Mouse (Mus musculus): Measurements from ENCODE around the gene Rhob. TPM values are rescaled to one million over a fixed set of nuclear protein-coding genes. Genes with fewer than 3 reads are reported as not detected.

Rhob gene
- polyA plus RNA-seq (2021) = 217 TPM

DNA sequence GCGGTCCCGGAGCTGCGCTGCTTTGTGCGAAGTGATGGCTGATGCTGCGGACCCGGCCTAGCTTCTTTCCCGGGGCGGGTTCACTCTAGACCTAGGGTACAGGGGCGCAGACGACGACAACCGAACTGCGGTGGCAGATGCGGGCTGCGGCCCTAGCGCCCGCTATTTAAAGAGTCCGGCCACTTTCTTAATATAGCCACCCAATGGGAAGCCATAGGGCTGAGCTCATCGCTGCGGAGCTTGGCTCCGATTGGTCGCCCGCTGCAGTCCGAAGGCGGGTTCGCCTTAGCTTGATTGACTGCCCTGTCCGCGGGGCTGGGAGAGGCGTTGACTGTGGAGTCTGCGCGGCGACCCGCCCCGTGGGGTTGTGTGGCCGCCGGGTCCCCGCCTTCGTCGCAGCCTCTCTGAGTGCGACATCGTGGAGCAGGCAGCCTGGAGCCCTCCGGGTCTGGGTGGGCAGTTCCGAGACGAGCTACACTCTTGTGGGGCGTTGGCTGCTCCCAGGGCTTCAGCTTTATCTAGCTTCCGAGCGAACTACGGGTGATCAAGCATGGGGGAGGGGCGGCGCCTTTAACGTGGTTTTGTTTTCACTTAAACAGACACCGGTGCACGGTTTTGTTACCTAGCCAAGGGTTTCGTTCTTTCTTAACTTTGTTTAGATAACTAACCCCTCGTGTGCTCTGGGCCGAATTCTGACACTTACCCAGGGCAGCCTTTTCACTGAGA lies at the start of gene Rhob:
Rhob (minus strand) TSS at position 139 of the 726 bp plus-strand sequence.
- CTCF ChIA-PET = interaction anchor here (0.6 to 4.5 kb wide), 11 partner anchors 29 to 191 kb away, joined by 3 to 30 read pairs (median 4); no protein-coding TSS in a partner anchor
- TF ChIP-seq CTCF (IDR thresholded peaks at IDR 0.05) = no peak
- DNase-seq (ENCODE audit: low read depth, low spot score) = peak; percentile 85
- POLR2A ChIA-PET = interaction anchor here (0.9 to 4.9 kb wide), 16 partner anchors 10 to 187 kb away, joined by 3 to 23 read pairs (median 4); partner anchors contain the start of gene Hs1bp3
- no peaks in the 10 kb centered on the region for H3K27me3 ChIP-seq
- ATAC-seq = peak; percentile 94
- in situ Hi-C loops (cut with MboI; ENCODE audit: low pct_unique_long_range_greater_than_20kb) = loop anchor here (5.0 kb wide), 1 partner anchor 178 kb away; no protein-coding TSS in a partner anchor

DNA sequence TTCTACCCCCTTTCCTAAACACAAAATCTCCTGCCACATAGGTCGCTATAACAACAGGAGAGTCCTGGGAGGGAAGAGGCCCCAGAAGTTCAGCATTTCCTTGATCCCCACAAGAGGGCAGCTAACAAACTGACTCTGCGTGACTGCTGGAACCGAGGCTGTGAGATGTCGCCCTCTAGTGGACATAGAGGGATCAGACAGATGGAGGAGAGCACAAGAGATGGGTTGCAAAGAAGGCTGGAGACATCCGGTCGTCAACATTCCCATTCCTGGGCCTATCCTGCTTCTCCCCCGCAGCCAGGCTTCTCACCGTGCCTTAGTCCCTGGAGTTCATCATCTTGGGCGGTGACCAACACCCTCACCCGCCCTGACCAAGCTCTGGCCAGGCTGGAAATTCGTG lies 47.5 kb upstream of the Rhob start:
- POLR2A ChIA-PET = no interaction called here
- in situ Hi-C loops (cut with MboI; ENCODE audit: low pct_unique_long_range_greater_than_20kb) = loop anchor here (5.0 to 25.0 kb wide), 2 partner anchors 225 to 485 kb away; no protein-coding TSS in a partner anchor
- DNase-seq (ENCODE audit: low read depth, low spot score) = no peak
- TF ChIP-seq CTCF (IDR thresholded peaks at IDR 0.05) = peak; percentile 94
- CTCF ChIA-PET = interaction anchor here (0.7 to 4.9 kb wide), 8 partner anchors 11 to 231 kb away, joined by 3 to 30 read pairs (median 4); partner anchors contain the start of gene Rhob
- ATAC-seq = peak; percentile 58
- H3K27me3 ChIP-seq = no peaks in the 10 kb centered on the region

DNA sequence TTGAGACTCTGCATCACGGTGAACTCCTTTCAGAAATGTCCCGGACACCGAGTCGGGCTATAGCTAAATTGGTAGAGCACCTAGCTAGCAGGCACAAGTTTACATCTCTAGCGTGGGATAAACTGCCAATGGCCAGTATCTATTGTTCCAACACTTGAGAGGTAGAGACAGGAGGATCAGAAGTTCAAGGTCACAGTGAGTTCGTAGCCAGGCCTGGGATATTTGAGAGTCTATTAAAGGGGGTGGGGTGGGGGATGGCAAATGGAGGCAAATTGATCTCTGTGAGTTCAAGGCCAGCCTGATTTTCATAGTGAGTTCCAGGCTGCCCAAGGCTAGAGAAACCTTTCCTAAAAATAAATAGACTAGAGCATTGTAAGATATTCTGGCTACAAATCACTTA lies 47.0 kb upstream of the Rhob start:
- POLR2A ChIA-PET = no interaction called here
- no peaks in the 10 kb centered on the region for H3K27me3 ChIP-seq
- DNase-seq (ENCODE audit: low read depth, low spot score) (no peak), ATAC-seq (no peak)
- CTCF ChIA-PET = interaction anchor here (0.7 to 4.9 kb wide), 6 partner anchors 12 to 230 kb away, joined by 3 to 30 read pairs (median 4); partner anchors contain the start of gene Rhob
- in situ Hi-C loops (cut with MboI; ENCODE audit: low pct_unique_long_range_greater_than_20kb) = loop anchor here (5.0 to 25.0 kb wide), 2 partner anchors 224 to 484 kb away; no protein-coding TSS in a partner anchor
- TF ChIP-seq CTCF (IDR thresholded peaks at IDR 0.05) = no peak

DNA sequence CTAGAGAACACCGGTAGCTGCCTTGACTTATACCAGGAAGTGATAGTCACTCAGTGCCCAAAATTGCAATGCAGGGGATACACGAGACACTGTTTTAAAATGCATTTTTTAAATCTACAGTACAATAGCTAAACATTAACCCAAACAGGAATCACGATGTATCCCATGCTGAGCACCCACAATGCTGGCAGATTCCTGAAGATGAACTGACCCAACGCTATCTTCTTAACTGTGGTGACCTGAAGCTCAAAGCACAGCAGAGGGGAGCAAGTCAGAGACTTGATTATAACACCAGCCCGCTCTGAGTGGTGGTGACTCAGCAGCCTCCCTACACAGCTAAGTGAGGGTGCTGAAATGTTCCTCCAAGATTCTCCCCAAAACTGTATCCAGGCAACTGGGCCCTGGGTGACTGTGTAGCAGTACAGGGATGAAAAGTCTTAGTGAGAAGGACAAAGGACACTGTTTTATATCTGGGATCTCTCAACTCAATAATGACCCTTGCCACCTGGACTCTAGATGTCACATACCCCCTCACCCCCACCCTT lies 45.3 kb upstream of the Rhob start:
- no peak for TF ChIP-seq CTCF (IDR thresholded peaks at IDR 0.05)
- ATAC-seq (peak; percentile 61), DNase-seq (ENCODE audit: low read depth, low spot score) (no peak)
- POLR2A ChIA-PET = interaction anchor here (1.2 kb wide), 1 partner anchor 46 kb away, joined by 5 read pairs; the partner anchor contains the start of gene Rhob
- in situ Hi-C loops (cut with MboI; ENCODE audit: low pct_unique_long_range_greater_than_20kb) = loop anchor here (5.0 to 25.0 kb wide), 2 partner anchors 223 to 483 kb away; no protein-coding TSS in a partner anchor
- CTCF ChIA-PET = interaction anchor here (1.1 to 4.9 kb wide), 4 partner anchors 24 to 211 kb away, joined by 3 to 30 read pairs (median 4); partner anchors contain the start of gene Rhob
- no peaks in the 10 kb centered on the region for H3K27me3 ChIP-seq

DNA sequence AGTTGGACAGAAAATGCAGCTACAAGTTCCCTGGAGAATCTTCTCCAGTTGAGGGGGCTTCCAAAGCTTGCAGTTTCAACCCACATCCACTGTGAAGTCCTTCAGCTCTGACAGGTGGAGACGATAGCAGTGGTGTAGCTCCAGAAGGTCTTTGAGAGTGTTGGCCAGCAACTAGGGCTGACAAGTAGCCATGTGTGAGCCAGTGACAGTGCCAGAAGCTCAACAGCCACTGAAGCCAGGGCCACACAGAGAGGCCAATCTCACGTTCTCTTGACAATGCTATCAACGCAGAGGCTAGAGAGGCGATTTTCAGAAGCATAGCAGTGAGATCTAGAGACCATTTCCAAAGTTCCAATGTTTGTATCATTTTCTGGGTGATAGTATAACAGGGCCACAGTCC lies 42.6 kb upstream of the Rhob start:
- CTCF ChIA-PET = no interaction called here
- POLR2A ChIA-PET = no interaction called here
- in situ Hi-C loops (cut with MboI; ENCODE audit: low pct_unique_long_range_greater_than_20kb) = loop anchor here (25.0 kb wide), 1 partner anchor 480 kb away; no protein-coding TSS in a partner anchor
- H3K27me3 ChIP-seq = no peaks in the 10 kb centered on the region
- DNase-seq (ENCODE audit: low read depth, low spot score) (no peak), ATAC-seq (no peak)
- no peak for TF ChIP-seq CTCF (IDR thresholded peaks at IDR 0.05)

DNA sequence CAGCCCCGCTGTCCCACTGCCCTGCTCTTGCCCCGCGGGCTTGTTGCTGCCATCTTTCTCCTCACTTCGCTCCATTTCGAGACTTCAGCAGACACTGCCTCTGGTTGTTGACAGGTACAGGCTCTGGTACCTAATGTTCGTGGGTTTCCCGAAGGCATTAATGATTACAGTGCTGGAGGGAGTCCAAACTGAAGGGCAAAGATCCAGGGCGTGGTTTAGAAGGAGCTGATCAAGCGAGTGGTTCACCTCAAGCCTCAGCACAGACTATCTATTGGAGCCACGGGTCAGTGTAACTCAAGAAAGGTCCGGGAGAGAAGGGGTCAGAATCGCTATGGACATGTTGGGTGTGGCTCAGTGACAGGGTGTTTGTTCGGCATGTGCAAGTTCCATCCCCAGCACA lies 39.7 kb upstream of the Rhob start:
- no peaks in the 10 kb centered on the region for H3K27me3 ChIP-seq
- TF ChIP-seq CTCF (IDR thresholded peaks at IDR 0.05) = no peak
- ATAC-seq (no peak), DNase-seq (ENCODE audit: low read depth, low spot score) (no peak)
- ChIA-PET POLR2A (no interaction called here), CTCF (no interaction called here)
- in situ Hi-C loops (cut with MboI; ENCODE audit: low pct_unique_long_range_greater_than_20kb) = loop anchor here (25.0 kb wide), 1 partner anchor 477 kb away; no protein-coding TSS in a partner anchor

DNA sequence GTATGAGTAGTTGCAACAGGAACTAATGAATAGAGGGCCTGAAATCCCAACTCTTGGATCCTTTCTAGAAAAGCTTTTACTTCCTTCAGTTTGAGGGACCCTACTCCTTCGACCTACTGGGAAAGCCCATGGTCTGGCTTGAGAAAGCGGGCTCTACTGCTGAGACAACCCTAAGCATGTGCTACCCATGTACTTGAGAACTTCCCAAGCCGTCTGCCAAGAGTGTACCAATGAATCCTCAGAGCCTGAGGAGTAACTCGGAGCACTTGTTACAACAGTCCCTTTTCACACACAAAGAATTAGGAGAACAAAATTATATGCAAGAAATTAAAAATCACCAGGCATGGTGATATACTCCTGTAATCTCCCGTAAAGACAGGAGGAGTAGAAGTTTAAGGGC lies 37.5 kb upstream of the Rhob start:
- in situ Hi-C loops (cut with MboI; ENCODE audit: low pct_unique_long_range_greater_than_20kb) = loop anchor here (25.0 kb wide), 1 partner anchor 475 kb away; no protein-coding TSS in a partner anchor
- no peak for TF ChIP-seq CTCF (IDR thresholded peaks at IDR 0.05)
- no peak for ATAC-seq

DNA sequence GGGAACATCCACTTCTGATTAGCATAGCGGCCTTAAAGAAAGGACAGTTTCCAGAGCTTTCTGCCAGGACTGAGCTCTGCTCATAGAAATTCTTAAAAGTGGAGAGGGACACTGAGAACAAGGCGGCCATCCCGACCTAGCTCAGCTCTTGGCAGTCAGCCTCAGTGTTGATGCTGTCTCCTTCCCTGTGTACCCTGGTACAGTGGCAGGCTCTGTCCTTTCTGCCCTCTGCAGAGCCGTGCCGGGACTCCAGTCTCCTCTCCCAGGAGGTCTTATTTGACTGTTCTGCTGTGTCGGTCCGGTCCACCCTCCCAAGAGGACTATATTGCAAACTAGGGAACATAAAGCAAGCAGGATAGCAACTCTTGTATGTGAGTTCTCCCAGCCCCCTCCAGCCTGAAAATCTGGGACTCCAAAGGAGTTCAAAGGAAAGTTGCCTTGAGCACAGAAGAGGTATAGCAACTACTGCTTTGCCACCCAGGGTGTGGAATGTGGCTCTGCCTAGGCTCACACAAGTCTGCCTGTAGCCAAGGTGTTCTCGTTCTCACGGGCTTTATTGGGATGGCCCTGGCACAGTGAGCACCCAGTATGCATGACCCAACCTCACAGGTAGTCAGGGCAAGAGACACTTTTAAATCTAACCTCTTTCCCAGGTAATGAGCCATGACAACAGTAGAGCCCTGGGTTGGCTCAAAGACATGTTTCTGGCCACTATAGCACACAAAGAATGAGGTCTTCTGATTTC lies 36.6 kb upstream of the Rhob start:
- no peaks in the 10 kb centered on the region for H3K27me3 ChIP-seq
- POLR2A ChIA-PET = no interaction called here
- DNase-seq (ENCODE audit: low read depth, low spot score) (no peak), ATAC-seq (peak; percentile 47)
- TF ChIP-seq CTCF (IDR thresholded peaks at IDR 0.05) = no peak
- in situ Hi-C loops (cut with MboI; ENCODE audit: low pct_unique_long_range_greater_than_20kb) = loop anchor here (25.0 kb wide), 1 partner anchor 474 kb away; no protein-coding TSS in a partner anchor
- CTCF ChIA-PET = interaction anchor here (1.2 to 1.6 kb wide), 2 partner anchors 12 to 16 kb away, joined by 3 to 4 read pairs; no protein-coding TSS in a partner anchor

More for the DNA sequence above, 37.5 kb upstream of the Rhob start:
- POLR2A ChIA-PET = no interaction called here
- CTCF ChIA-PET = no interaction called here
- DNase-seq (ENCODE audit: low read depth, low spot score) = no peak
- no peaks in the 10 kb centered on the region for H3K27me3 ChIP-seq

DNA sequence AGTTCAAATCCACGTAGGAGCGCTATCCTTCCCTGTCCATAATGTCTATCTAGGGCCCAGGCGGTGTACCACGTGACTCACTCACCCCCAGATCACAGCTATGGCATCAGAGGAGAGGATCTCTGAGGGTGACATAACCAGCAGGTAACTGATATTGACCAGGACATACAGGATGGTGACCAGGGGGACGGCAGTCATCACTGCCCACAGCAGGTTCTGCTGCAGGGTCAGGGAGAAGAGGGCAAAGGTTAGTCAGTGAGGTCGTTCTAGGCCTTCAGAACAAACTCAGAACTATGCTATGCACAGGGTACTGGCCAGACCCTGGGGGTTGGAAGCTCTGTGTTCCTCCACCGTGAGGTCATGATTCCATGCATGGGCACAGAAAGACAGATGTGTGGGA lies 35.8 kb upstream of the Rhob start:
- no peaks in the 10 kb centered on the region for H3K27me3 ChIP-seq
- no peak for TF ChIP-seq CTCF (IDR thresholded peaks at IDR 0.05)
- CTCF ChIA-PET = interaction anchor here (1.2 to 1.6 kb wide), 2 partner anchors 13 to 17 kb away, joined by 3 to 4 read pairs; no protein-coding TSS in a partner anchor
- POLR2A ChIA-PET = no interaction called here
- DNase-seq (ENCODE audit: low read depth, low spot score) (no peak), ATAC-seq (no peak)
- in situ Hi-C loops (cut with MboI; ENCODE audit: low pct_unique_long_range_greater_than_20kb) = loop anchor here (25.0 kb wide), 1 partner anchor 473 kb away; no protein-coding TSS in a partner anchor

DNA sequence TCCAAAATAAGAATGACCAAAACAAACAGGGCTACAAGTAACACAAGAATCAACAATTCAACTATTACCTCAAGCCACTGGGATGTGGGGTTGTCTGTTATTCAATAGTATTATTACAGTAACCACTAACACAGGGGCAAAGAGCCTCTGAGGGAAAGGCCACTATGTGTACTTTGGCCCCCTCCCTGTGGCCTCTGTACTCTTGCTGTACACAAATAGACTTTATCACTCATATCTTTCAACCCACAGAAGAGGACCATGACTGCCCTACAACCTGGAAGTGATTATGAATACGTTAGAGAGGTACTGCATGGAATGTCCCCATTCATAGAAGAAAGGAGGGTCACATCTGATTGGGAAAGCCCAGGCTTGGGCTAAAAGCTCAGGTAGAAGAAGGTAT lies 35.1 kb upstream of the Rhob start:
- no peaks in the 10 kb centered on the region for H3K27me3 ChIP-seq
- POLR2A ChIA-PET = no interaction called here
- CTCF ChIA-PET = interaction anchor here (1.6 kb wide), 1 partner anchor 13 kb away, joined by 4 read pairs; no protein-coding TSS in a partner anchor
- DNase-seq (ENCODE audit: low read depth, low spot score) (no peak), ATAC-seq (no peak)
- in situ Hi-C loops (cut with MboI; ENCODE audit: low pct_unique_long_range_greater_than_20kb) = loop anchor here (25.0 kb wide), 1 partner anchor 473 kb away; no protein-coding TSS in a partner anchor
- TF ChIP-seq CTCF (IDR thresholded peaks at IDR 0.05) = no peak
